Mouse (Mus musculus): Measurements from ENCODE around the gene Gm17324.
A peak's percentile ranks its signal among the peaks of the same experiment; 100 is the strongest.

DNA sequence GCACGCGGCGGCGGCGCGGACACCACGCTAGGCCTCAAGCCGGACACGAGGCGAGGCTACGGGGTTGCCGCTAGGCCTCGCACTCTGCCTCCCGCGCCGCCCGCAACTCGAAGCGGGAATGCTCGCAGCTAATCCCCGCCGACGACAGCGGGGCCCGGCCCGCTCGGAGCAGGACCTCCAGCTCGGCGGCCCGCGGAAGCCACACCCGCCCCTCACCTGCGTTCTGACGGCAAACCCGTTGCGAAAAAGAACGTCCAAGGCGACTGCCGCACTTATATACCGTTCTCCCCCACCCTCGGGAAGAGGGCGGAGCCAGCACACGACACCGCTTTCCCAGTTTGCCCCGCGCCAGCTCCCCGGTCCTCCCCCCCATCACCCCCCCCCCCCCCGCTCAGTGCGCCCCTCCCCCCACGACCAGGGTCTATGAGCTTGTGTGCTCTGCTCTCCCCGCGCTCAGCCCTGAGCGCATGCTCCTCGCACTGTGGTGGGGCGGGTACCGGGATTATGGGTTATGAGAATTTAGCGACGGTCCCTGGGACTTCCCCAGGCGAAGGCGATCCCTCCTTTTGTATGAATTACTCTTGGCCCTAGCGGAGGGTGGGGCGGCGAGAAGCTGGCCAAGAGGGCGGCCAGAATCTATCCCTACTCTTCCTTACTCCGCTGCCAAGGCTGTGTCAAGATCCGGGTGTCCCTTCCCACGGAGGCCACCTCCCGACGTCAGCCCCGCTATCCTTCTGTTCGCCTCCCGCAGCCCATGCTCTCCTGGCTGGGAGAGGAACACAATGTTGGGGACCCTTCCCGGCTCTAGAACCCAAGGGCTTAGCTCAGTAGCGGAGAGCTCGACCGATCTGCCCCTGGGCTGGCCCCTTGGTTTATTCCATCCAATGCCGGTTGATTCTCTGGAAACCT lies 33.1 kb upstream of the Gm17324 start:
- TF ChIP-seq POLR2A (IDR thresholded peaks at IDR 0.05; ENCODE audit: borderline replicate concordance, insufficient read depth, low read length): peak; percentile 98
- no peak for TF ChIP-seq CTCF (IDR thresholded peaks at IDR 0.05; ENCODE audit: borderline replicate concordance, insufficient read depth, low read depth, low read length)

All from cerebellum, adult 2 months (tissue).